Mouse (Mus musculus) liver, embryonic 11.5 days (tissue): ENCODE data around the gene Gap43. TPM values are rescaled to one million over a fixed set of nuclear protein-coding genes. Genes with fewer than 3 reads are reported as not detected.
"Not testable (repeated sequence)": the region's sequence is repeated elsewhere in the genome, so short reads cannot be mapped to it uniquely, and the experiment has no call there.

Experiments used
- ATAC-seq: fragments of 200-750 bp; cut with Nextera tagmentation; replicated peaks from 2 replicates; pipeline ENCODE4 v1.8.0; 2017; ENCODE audit warnings: moderate number of reproducible peaks, mild to moderate bottlenecking, moderate TSS enrichment, moderate library complexity; ENCODE audit not compliant: low FRiP score
- DNase-seq: peaks from one replicate; pipeline ENCODE4 v3.0.0-alpha.2; 2017; ENCODE audit warnings: low spot score
- H3K27ac ChIP-seq: fragments of 300-500 bp; sonication (generic); 2 replicates; pipeline ENCODE4 v1.5.1; 2014; ENCODE audit warnings: mild to moderate bottlenecking, low read depth, low read length, control low read depth
- H3K27me3 ChIP-seq: fragments of 300-500 bp; sonication (generic); replicated peaks from 2 replicates; pipeline ENCODE4 v1.6.1; 2014; ENCODE audit warnings: low read length, mixed read lengths; ENCODE audit not compliant: control insufficient read depth, insufficient read depth
- H3K36me3 ChIP-seq: fragments of 300-500 bp; sonication (generic); 2 replicates; pipeline ENCODE4 v1.6.1; 2014; ENCODE audit warnings: mild to moderate bottlenecking, low read length, moderate library complexity, mixed read lengths; ENCODE audit not compliant: control insufficient read depth, insufficient read depth
- H3K4me1 ChIP-seq: fragments of 300-500 bp; sonication (generic); replicated peaks from 2 replicates; pipeline ENCODE4 v1.6.1; 2014; ENCODE audit warnings: low read length, mixed read lengths; ENCODE audit not compliant: control insufficient read depth, insufficient read depth
- H3K4me2 ChIP-seq: fragments of 300-500 bp; sonication (generic); 2 replicates; pipeline ENCODE4 v1.6.1; 2014; ENCODE audit warnings: mild to moderate bottlenecking, control low read depth, moderate library complexity
- H3K4me3 ChIP-seq: fragments of 300-500 bp; sonication (generic); 2 replicates; pipeline ENCODE4 v1.5.1; 2014; ENCODE audit warnings: low read depth, low read length, control low read depth
- H3K9ac ChIP-seq: fragments of 300-500 bp; sonication (generic); 2 replicates; pipeline ENCODE4 v1.6.1; 2014; ENCODE audit warnings: low read depth, low read length, control low read depth
- H3K9me3 ChIP-seq: fragments of 300-500 bp; sonication (generic); 2 replicates; pipeline ENCODE4 v1.6.1; 2016; ENCODE audit warnings: low read length, inconsistent platforms, mixed read lengths; ENCODE audit not compliant: control insufficient read depth
- WGBS: fragments of 180-500 bp; shearing (Covaris S2); extraction: QIAGEN DNeasy Blood & Tissue Kit; methylation state at CpG from one replicate; pipeline ENCODE4 v1.1.7; 2014; 5-methylcytosine and 5-hydroxymethylcytosine counted together
- polyA plus RNA-seq: library from polyadenylated mRNA; unstranded; fragments of >200 nt; fragmentation: Nextera tagmentation; extraction: Ambion mirVana; gene quantifications from 2 replicates; pipeline ENCODE4 v1.2.1, GENCODE M21; 2014

Gap43 gene
- 20.3 and 21.3 TPM in 2 replicates for polyA plus RNA-seq

- Histone ChIP-seq H3K9ac (no peak within 1 kb of the TSS), H3K4me1 (no peaks in the 10 kb centered on the region)
- no peak for DNase-seq
These were observed at the start of gene Gap43 for GRCm38 (mm10) chr16:42340021-42340768. Gap43 (minus strand) TSS chr16:42340651.

GRCm38 (mm10) chr16:42381328-42381838 is 40.9 kb upstream of the Gap43 start:
- 69% methylated on average over 4 of the region's 4 CpGs for WGBS
- ATAC-seq: no peak
- Histone ChIP-seq H3K9ac (no peak overlapping the region), H3K4me1 (no peaks in the 10 kb centered on the region), H3K9me3 (no peaks in the 10 kb centered on the region), H3K36me3 (no peaks in the 10 kb centered on the region), H3K27ac (no peak overlapping the region), H3K27me3 (no peaks in the 10 kb centered on the region), H3K4me3 (no peak overlapping the region), H3K4me2 (no peak overlapping the region)
- no peak for DNase-seq

More at GRCm38 (mm10) chr16:42340021-42340768, at the start of gene Gap43:
- under 1% methylated on average over 18 of the region's 18 CpGs for WGBS
- 0 out of 2 replicates have a peak, but pooled peaks cover 6% of the 10 kb centered on the region for H3K27me3 ChIP-seq
- H3K4me2 ChIP-seq: peak within 1 kb of the TSS; percentile 56
- peak within 1 kb of the TSS; percentile 33 for H3K4me3 ChIP-seq
- H3K27ac ChIP-seq: no peak within 1 kb of the TSS
- no peaks in the 10 kb centered on the region for H3K9me3 ChIP-seq
- no peak for ATAC-seq
- H3K36me3 ChIP-seq: no peaks in the 10 kb centered on the region

GRCm38 (mm10) chr16:42380641-42381040 is 40.2 kb upstream of the Gap43 start:
- Histone ChIP-seq H3K27me3 (no peaks in the 10 kb centered on the region), H3K4me3 (no peak overlapping the region), H3K4me2 (no peak overlapping the region), H3K27ac (no peak overlapping the region), H3K4me1 (no peaks in the 10 kb centered on the region), H3K36me3 (no peaks in the 10 kb centered on the region), H3K9me3 (no peaks in the 10 kb centered on the region), H3K9ac (no peak overlapping the region)
- 64% methylated on average over 3 of the region's 3 CpGs for WGBS
- no peak for DNase-seq
- ATAC-seq: no peak

GRCm38 (mm10) chr16:42370148-42370547 is 29.7 kb upstream of the Gap43 start:
- Histone ChIP-seq H3K27me3 (no peaks in the 10 kb centered on the region), H3K27ac (no peak overlapping the region), H3K9me3 (no peaks in the 10 kb centered on the region), H3K9ac (no peak overlapping the region), H3K36me3 (no peaks in the 10 kb centered on the region), H3K4me2 (no peak overlapping the region), H3K4me3 (no peak overlapping the region), H3K4me1 (no peaks in the 10 kb centered on the region)
- no peak for ATAC-seq
- WGBS: 74% methylated on average over 6 of the region's 6 CpGs
- DNase-seq: no peak

- Histone ChIP-seq H3K9ac (no peak overlapping the region), H3K4me3 (no peak overlapping the region), H3K9me3 (no peaks in the 10 kb centered on the region), H3K27me3 (no peaks in the 10 kb centered on the region), H3K27ac (no peak overlapping the region), H3K4me2 (no peak overlapping the region), H3K36me3 (no peaks in the 10 kb centered on the region), H3K4me1 (no peaks in the 10 kb centered on the region)
- ATAC-seq (no peak), DNase-seq (no peak)
- 82% methylated on average over 6 of the region's 6 CpGs for WGBS
These were observed 28.9 kb upstream of the Gap43 start for GRCm38 (mm10) chr16:42369346-42369745.

- no peak for DNase-seq
These were observed 19.6 kb upstream of the Gap43 start for GRCm38 (mm10) chr16:42360061-42360460.

GRCm38 (mm10) chr16:42358058-42358457 is 17.6 kb upstream of the Gap43 start:
- Histone ChIP-seq H3K4me3 (no peak overlapping the region), H3K27me3 (no peaks in the 10 kb centered on the region), H3K4me1 (no peaks in the 10 kb centered on the region), H3K9ac (no peak overlapping the region), H3K27ac (no peak overlapping the region), H3K36me3 (no peaks in the 10 kb centered on the region), H3K4me2 (no peak overlapping the region), H3K9me3 (no peaks in the 10 kb centered on the region)
- WGBS: 74% methylated on average over 4 of the region's 4 CpGs
- DNase-seq (no peak), ATAC-seq (no peak)

More at GRCm38 (mm10) chr16:42360061-42360460, 19.6 kb upstream of the Gap43 start:
- no peaks in the 10 kb centered on the region for H3K9me3 ChIP-seq
- H3K36me3 ChIP-seq: no peaks in the 10 kb centered on the region
- no peak overlapping the region for H3K4me3 ChIP-seq
- no peaks in the 10 kb centered on the region for H3K27me3 ChIP-seq
- H3K27ac ChIP-seq: no peak overlapping the region
- no peak for ATAC-seq
- WGBS: 80% methylated on average over 4 of the region's 4 CpGs
- H3K9ac ChIP-seq: no peak overlapping the region
- H3K4me2 ChIP-seq: no peak overlapping the region
- no peaks in the 10 kb centered on the region for H3K4me1 ChIP-seq

GRCm38 (mm10) chr16:42350076-42350475 is 9.6 kb upstream of the Gap43 start:
- H3K27ac ChIP-seq: no peak overlapping the region
- ATAC-seq (no peak), DNase-seq (no peak)
- no peaks in the 10 kb centered on the region for H3K36me3 ChIP-seq
- H3K9ac ChIP-seq: no peak overlapping the region
- no peaks in the 10 kb centered on the region for H3K4me1 ChIP-seq
- no peaks in the 10 kb centered on the region for H3K9me3 ChIP-seq
- WGBS: 84% methylated on average over 2 of the region's 2 CpGs
- no peak overlapping the region for H3K4me2 ChIP-seq
- no peak overlapping the region for H3K4me3 ChIP-seq
- H3K27me3 ChIP-seq: no peaks in the 10 kb centered on the region

GRCm38 (mm10) chr16:42340865-42341264 is 414 bp upstream of the Gap43 start:
- not testable (repeated sequence) for DNase-seq, H3K9me3 ChIP-seq, H3K4me1 ChIP-seq, H3K9ac ChIP-seq, H3K36me3 ChIP-seq, H3K27me3 ChIP-seq, H3K4me3 ChIP-seq, ATAC-seq, H3K4me2 ChIP-seq, H3K27ac ChIP-seq
- 22% methylated on average over 2 of the region's 3 CpGs for WGBS
